In the genomic region with DNA sequence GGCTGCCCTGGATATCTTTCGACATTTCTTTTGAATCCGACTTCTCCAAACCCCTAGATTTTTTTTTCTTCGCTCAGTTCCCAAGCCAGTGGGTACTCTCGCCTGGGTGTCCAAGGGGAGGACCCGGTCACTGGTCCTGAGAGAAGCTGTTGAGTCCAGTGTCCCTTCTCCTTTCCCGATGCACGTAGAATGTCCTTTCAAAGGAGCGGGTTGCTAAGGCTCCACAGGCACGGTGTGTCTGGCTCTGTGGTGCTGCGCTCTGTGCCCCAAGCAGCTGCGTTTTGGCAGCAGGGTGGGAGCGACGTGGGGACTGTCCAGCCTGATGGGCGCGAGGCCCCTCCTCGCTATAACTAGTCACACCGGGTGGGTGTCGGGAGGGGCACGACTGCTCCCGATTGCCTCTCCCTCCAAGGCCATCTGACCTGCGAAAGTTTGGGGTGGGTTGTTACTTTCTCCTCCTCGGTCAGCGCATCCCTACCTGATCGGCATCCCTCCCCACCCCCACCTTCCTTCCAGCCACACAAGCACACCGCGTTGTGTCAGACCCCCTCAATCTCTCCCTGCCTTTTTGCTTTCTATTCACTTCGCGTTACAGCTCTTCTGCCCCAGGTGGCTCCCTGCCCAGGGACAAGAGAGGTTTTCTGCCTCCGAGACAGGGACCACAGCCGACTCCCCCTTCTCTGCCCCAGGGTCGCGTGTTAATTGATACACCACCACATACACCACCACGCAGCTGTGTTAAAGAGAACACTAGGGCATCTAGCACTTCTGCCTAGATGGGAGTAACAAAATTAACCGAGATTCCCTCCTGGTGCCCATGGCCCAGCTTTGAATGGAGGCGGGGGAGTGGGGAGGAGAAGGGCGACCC, we compare ENCODE assay signal across 8 mouse cellular contexts. TPM values are rescaled to one million over a fixed set of nuclear protein-coding genes. Genes with fewer than 3 reads are reported as not detected.
A peak's percentile ranks its signal among the peaks of the same experiment; 100 is the strongest.
DNase-seq lines count a peak whose midpoint lies in the region; ATAC-seq lines count a peak whose summit lies in the region.

No protein-coding gene starts in this region.

- no peaks in the 10 kb centered on the region for H3K36me3 ChIP-seq in kidney, embryonic 15.5 days
- no peaks in the 10 kb centered on the region for H3K36me3 ChIP-seq in forebrain, embryonic 16.5 days (ENCODE audit: control insufficient read depth, insufficient read depth)
- no peaks in the 10 kb centered on the region for H3K36me3 ChIP-seq in midbrain, embryonic 15.5 days (replicated peaks)

- no peaks in the 10 kb centered on the region for H3K9me3 ChIP-seq in kidney, embryonic 15.5 days (replicated peaks)
- H3K9me3 ChIP-seq in forebrain, embryonic 16.5 days (ENCODE audit: control insufficient read depth, low read length) = no peaks in the 10 kb centered on the region
- no peaks in the 10 kb centered on the region for H3K9me3 ChIP-seq in midbrain, embryonic 15.5 days

- peaks cover 42% of the 10 kb centered on the region for H3K27me3 ChIP-seq in kidney, embryonic 15.5 days
- H3K27me3 ChIP-seq in forebrain, embryonic 16.5 days (replicated peaks; ENCODE audit: control insufficient read depth, insufficient read depth, low read length) = peaks cover 10% of the 10 kb centered on the region
- H3K27me3 ChIP-seq in midbrain, embryonic 15.5 days (replicated peaks) = no peaks in the 10 kb centered on the region

- ATAC-seq in kidney, embryonic 15.5 days (replicated peaks; ENCODE audit: low FRiP score) = peak; percentile 49
- ATAC-seq in forebrain, embryonic 16.5 days = peak; percentile 9; the same call in 1 of the 2 replicates
- peak; percentile 59 for ATAC-seq in midbrain, embryonic 15.5 days (replicated peaks)

- WGBS in kidney, embryonic 15.5 days = 2% methylated on average over 36 of the region's 36 CpGs
- 5% methylated on average over 36 of the region's 36 CpGs for WGBS in forebrain, embryonic 16.5 days
- 2% methylated on average over 36 of the region's 36 CpGs for WGBS in midbrain, embryonic 15.5 days

- peak overlapping the region; percentile 98 for H3K4me2 ChIP-seq in kidney, embryonic 15.5 days
- H3K4me2 ChIP-seq in forebrain, embryonic 16.5 days (ENCODE audit: low read length) = peak overlapping the region; percentile 96
- peak overlapping the region; percentile 77 for H3K4me2 ChIP-seq in midbrain, embryonic 15.5 days

- peak overlapping the region; percentile 60 for H3K9ac ChIP-seq in kidney, embryonic 15.5 days
- H3K9ac ChIP-seq in forebrain, embryonic 16.5 days (replicated peaks; ENCODE audit: low read depth, low read length) = peak overlapping the region; percentile 69
- peak overlapping the region; percentile 79 for H3K9ac ChIP-seq in midbrain, embryonic 15.5 days

- intact Hi-C loops in left cerebral cortex, postnatal 14 days (cut with DNase I) = loop anchor here (5.0 to 10.0 kb wide), 3 partner anchors 98 to 881 kb away; no protein-coding TSS in a partner anchor

- peaks cover 28% of the 10 kb centered on the region for H3K4me1 ChIP-seq in kidney, embryonic 15.5 days
- peaks cover 28% of the 10 kb centered on the region for H3K4me1 ChIP-seq in forebrain, embryonic 16.5 days (replicated peaks; ENCODE audit: control insufficient read depth, insufficient read depth, low read length)
- peaks cover 40% of the 10 kb centered on the region for H3K4me1 ChIP-seq in midbrain, embryonic 15.5 days

- peak overlapping the region; percentile 37; the same call in 1 of the 2 replicates for H3K27ac ChIP-seq in kidney, embryonic 15.5 days
- H3K27ac ChIP-seq in forebrain, embryonic 16.5 days (ENCODE audit: low read length) = no peak overlapping the region; the same call in 1 of the 2 replicates
- peak overlapping the region; percentile 86 for H3K27ac ChIP-seq in midbrain, embryonic 15.5 days

- DNase-seq in kidney, adult 18-20 months = no peak
- peak; percentile 27 for DNase-seq in brain, adult 2 months (ENCODE audit: low read depth, low spot score)
- DNase-seq in left cerebral cortex, postnatal 14 days (ENCODE audit: low spot score in 2 of 2) = peak; percentile 8 to 11
- no peak for DNase-seq in Muller cell, postnatal 12 days (ENCODE audit: inconsistent ontology term)
- DNase-seq in thymus, postnatal 0 days (ENCODE audit: low spot score) = no peak

- H3K4me3 ChIP-seq in kidney, embryonic 15.5 days (replicated peaks) = peak overlapping the region; percentile 75
- H3K4me3 ChIP-seq in forebrain, embryonic 16.5 days (replicated peaks; ENCODE audit: low read length) = peak overlapping the region; percentile 71
- H3K4me3 ChIP-seq in midbrain, embryonic 15.5 days = peak overlapping the region; percentile 73

RNA-seq across cellular contexts. Expression of gene Samd5, which starts 0.8 kb away (rescaled TPM):
- polyA plus RNA-seq in kidney, embryonic 15.5 days (2015; fragmentation: Nextera tagmentation; extraction: Ambion mirVana) = 3.2 and 4.1 TPM in 2 replicates
- polyA plus RNA-seq in forebrain, embryonic 16.5 days (2015; fragmentation: Nextera tagmentation; extraction: Ambion mirVana) = 3.4 and 4.1 TPM in 2 replicates
- 10 to 100 TPM; 12.4 to 14.4 TPM for total RNA-seq in left cerebral cortex, postnatal 14 days (2021)
- 8.0 and 9.8 TPM in 2 replicates for polyA plus RNA-seq in midbrain, embryonic 15.5 days (2015; fragmentation: Nextera tagmentation; extraction: Ambion mirVana)
- polyA plus RNA-seq in thymus, postnatal 0 days (2015; fragmentation: Nextera tagmentation; extraction: Ambion mirVana) = 0.98 and 1.4 TPM in 2 replicates

Comparison
In these comparisons a context has a peak if more than half of its experiments do, and no peak if none do; other contexts are left out.
1. ATAC-seq: peak in every context shown above with its lines; median percentile 59 in midbrain, embryonic 15.5 days; 49 in kidney, embryonic 15.5 days; 9 in forebrain, embryonic 16.5 days.
2. DNase-seq: peak in brain, adult 2 months (single experiment) and left cerebral cortex, postnatal 14 days (2 of 2); none in kidney, adult 18-20 months (single experiment), Muller cell, postnatal 12 days (single experiment) and thymus, postnatal 0 days (single experiment).
3. Peak in every context shown above with its lines, with median percentiles within 50 percentile points of each other: H3K4me2 ChIP-seq, H3K4me3 ChIP-seq and H3K9ac ChIP-seq.